Mouse (Mus musculus) thymus, adult 18-20 months (tissue): ENCODE data around the gene Nt5dc3.

Source experiments
- DNase-seq, 2 experiments: peaks; one replicate each; pipeline ENCODE4 v3.0.0; 2022; ENCODE audit warnings: mixed read lengths in 2 of 2

The Nt5dc3 gene

DNA sequence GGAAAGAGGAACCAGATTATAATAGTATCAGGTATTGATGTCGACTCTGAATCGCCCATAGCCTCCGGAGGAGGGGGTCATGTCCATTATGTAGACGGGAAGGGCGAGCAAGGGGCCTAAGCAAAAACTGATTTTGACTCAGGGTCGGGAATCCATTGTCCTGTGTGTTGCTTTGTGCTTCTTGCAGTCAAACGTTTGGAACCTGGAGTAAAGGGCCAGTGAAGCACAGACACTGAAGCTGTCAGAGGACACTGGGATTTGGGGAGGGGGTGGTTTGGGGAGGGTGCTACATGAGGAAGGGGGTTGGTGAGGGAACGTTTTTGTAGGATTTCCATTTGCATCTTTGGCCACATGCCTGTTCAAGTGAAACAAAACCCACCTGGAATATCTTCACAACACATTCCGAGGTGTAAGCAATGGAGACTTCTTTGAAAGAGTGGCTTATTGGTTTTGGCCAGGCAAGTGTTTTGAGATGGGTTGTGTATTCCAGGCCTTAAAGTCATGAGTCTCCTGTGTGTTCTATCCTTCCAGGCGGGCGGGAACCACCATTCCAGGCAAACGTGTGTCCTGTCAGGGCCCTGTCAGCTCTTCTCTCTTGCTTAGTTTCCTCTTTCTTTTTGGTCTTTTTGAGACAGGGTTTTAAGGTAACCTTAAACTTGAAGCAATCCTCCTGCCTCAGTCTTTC lies 1.2 kb downstream of the Nt5dc3 start:
- no peak for DNase-seq

DNA sequence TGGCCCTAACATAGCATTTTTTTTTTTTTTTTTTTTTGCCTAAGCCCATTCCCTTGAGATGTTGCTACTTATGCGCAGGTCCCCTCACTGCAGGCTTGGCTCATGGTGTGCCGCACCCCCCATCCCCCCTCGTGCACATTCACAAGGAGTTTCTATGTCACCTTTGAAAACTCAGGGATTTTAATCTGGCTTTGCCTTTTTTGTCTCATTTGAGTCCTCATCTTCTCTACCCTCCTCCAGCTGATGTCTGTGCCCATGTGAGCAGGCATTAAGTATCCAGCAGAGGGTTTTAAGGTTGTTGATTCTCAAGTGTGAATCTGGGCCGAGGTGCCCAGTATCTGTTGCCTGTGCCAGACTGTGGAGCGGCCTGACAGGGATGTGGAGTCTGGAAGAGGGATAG lies 2.8 kb downstream of the Nt5dc3 start:
- no peak for DNase-seq

DNA sequence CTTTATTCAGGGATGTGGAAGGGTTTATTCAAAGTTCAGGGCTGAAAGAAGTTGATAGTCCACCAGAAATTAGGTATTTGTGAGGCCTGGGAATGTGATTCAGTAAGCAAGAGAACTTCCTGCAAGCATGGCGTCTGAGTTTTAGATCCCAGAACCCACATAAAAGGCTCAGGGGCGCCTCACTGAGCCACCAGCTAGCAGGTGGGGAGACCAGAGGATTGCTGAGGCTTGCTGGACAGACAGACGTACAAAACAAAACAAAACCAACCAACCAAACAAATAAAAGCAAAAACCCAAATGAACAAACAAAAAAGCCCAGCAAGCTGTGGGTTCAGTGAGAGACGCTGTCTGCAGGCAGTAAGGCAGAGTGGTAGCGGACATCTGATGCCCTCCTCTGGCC lies 3.9 kb downstream of the Nt5dc3 start:
- DNase-seq: no peak

DNA sequence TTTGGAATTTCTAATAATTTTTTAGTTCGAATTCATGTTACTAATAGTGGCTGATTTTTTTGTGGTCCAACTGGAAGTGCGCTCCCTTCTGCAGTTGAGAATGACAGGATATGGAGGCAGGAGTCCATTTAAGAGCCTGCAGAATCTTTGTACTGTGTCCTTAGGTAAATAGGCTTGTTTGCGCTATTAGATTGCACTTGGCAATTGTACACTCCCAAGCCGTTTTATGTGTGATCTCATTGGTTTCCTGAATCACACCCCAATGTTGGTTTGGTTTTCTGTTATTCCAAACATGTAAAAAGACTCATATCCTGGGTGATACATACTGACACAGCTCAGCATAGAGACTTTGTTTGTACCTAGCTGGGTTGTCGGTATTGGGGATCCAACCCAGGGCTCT lies 4.8 kb downstream of the Nt5dc3 start:
- no peak for DNase-seq

DNA sequence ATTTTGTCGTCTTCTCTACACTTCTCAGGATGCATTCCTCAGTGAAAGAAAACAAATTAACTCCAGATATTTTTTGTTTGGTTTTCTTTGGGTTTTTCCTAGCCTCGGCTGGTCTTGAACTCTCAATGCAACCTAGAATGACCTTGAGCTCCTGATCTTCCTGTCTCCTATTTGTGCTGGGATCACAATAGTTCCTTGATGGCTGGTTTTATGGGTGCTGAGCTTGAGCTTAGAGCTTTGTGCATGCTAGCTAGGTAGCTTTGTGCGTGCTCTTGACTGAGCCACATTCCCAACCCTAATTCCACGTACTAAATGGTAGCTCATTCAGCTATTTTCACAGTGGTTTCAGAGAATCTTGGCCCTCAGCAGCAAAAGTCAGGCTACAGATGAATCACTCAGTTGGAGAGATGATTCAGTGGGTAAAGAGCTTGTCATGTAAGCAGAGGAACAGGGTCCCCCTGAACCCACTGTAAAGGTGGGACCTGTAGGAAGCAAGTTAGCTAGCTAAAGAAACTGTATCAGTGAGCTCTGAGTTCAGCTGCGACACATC lies 5.4 kb downstream of the Nt5dc3 start:
- no peak for DNase-seq

DNA sequence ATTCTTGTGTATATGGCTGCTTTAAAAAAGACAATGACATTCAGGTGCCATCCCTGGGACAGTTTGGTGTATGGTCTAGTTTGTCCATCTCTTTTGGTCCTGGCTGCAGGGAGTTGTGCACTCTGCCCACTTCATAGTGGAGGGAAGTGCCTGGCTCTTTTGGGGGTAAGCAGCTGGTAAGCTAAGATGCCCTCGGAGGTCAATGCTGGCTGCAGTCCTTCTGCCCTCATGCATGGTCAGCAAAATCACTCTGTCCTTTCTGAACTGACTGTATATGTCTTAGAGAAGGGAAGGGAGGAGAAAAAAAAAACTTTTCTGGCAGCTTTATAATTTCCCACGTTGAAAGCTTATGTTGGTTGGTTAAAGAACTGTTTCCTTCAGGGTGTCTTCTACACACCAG lies 6.6 kb downstream of the Nt5dc3 start:
- DNase-seq: no peak

DNA sequence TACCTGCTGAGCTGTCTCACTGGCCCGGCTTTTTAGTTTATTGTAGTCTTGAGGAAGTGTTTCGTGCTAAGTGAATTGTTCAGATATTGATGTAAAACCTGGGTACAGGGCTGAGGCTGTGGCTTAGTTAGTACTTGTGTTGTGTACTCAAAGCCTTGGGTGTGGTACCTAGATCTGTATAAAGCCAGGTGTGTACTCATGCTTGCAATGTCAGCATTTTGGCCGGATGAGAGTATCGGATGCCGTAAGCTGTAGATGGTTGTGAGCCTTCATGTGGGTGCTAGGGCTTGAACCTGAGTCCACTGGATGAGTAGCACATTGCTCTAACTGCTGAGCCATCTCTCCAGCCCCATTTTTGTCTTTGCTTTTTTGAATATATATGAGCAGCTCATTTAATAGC lies 7.3 kb downstream of the Nt5dc3 start:
- DNase-seq: no peak

DNA sequence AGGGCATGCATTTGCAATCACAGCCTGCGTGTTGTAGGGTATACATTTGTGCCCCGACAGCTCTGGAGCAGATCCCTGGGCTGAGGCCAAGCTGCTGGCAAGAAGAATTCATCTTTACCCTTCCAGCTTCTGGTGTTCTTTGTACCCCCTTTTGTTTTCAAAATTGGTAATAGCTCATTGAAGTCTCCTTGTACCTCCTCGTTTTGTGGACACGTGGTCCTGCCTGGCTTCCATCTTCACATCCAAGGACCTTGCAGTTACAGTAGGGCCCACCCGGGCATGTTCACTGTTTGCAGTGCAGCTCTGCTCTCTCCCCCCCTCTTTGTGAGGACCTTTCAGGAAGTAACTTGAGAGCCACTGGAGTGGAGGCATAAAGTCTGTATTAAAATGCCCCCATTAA lies 9.4 kb downstream of the Nt5dc3 start:
- no peak for DNase-seq

DNA sequence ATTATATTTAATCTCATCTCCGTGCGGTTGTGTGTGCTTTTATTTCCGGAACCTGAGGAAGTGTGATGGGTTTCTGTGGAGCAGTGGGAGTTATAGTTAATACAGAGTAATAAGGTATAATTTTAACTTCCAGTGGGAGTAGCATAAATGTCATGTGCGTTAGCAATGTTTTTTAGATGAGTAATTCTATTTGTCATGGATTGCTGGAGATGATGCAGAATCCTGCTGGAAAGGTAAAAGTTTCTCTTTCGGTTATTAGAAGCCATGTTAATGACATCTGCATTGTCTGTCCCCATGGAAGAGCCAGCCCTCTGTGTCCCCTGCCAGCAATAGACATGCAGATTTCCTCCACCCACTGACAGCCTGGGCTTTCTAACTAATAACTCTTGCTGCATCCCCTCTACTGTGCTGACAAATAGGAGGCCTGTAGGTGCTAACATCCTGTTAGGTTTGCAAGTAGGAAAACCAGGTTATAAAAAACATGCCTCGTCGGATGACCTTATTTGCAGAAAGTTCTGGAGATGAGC lies 10.4 kb downstream of the Nt5dc3 start:
- DNase-seq: no peak

DNA sequence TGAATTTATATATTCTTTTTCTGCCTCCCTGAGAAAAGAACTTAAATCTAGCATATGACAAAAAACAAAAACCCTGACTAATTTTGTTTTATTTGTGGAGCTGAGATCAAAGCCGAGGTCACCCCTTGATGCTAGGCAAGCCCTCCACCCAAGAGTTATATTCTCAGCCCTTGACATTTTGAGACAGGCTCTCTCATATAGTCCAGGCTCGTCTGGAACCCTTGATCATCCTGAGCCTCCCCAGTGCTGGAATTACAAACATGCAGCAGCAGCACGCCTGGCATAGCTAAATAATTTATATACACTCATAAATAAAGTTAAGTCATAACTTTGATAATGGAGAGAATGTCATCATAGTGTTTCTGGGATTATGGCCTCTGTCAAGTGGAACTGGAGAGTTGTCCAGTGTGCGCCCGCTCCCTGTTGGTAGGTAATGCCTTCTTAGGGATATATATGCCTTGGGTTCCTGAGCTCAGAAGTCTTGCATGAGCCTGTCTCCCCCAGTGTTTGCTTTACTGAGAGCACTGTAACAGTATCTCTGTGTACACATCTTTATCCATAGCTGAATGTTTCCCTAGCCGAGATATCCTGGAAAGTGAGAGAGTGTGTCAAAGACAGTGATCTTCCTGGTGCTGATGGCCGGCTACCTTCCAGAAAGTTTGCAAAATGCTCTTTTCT lies 12.8 kb downstream of the Nt5dc3 start:
- DNase-seq: no peak

DNA sequence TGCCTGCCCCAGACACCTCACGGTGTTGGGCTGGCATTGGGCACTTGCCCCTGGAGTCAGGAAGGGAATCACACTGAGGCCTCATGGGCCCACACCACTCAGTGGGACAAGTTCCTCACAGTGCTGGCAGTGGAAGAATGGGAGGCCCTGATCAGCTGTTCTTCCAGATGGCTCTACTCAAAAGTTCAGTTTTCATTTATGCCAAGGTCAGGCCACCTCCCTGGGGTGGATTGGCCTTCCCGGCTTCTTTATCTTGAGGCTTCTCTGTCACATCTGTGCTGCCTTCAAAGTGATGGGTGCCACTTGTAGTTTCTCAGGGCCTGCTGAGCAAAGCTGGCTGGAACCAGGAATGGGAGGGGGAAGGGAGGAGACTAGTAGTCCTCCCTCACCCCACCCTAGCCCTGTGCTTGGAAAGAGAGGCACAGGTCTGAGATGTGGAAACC lies 14.7 kb downstream of the Nt5dc3 start:
- no peak for DNase-seq

DNA sequence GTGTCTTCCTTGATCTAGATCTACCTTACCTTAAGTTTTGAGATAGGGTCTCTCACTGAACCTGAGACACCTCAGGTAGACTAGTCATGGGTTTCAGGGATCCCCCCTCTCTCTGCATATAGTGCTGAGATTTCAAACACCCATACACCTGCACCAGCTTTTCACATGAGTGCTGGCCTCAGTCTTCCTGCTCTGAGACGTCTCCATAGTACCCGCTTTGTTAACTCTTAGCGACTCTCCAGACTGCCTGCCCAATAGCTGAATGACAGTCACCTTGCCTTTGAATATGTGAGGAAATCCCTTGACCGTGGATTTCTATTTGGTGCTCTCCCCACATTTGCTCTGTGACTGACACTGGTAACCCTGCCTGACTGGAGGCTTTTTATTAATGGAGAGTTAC lies 15.4 kb downstream of the Nt5dc3 start:
- DNase-seq: no peak

DNA sequence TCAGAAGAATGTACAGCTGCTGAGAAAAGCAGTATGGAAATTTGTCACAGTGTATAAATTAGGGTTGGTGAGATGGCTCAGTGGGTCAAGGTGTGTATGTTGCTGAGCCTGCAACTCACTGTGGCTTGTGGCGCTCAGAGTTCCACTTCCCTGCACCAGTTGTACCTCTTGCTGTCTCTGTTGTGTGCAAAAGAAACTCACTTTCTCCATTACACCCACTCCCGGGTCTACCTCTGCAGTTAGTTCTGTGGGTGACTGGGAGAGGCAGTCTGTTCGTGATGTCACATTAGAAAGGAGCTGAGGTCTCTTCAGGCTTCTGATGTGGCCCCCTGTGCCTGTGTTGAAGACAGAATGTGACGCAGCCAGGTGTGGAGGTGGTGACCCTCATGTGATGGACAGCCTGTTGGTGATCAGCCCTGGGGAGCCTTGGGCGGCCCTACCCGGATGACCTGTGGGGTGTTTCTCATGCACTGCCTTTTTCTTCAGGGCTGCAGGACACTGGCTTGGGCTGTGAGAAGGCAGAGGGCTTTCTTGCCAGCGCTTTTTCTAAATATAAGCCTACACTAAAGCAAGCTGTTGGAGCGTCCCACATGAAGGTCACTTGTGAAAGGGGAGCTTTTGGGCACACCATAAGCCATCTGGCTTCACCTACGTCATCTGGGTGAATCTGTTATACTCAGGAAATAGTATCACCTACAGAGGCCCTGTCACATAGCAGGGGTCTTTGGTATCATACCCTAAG lies 16.2 kb downstream of the Nt5dc3 start:
- DNase-seq: no peak

DNA sequence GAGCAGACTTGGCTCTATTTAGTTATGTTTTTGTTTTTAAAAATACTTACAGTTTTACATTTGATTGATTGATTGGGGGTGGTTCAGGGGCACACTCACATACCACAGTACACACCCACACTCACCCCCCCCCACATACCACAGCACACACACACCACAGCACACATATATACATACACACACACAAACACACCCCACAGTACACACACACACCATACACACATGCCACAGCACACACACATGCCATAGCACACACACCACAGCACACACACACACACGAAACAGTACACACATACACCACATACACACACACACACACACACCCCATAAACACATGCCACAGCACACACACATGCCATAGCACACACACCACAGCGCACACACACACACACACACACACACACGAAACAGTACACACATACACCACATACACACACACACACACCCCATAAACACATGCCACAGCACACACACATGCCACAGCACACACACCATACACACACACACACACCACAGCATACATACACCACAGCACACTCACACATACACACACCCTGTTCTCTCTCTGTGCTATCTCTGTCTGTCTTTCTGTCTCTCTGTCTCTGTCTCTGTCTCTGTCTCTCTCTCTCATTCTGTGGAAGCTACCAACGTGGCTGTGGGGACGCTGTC lies 17.4 kb downstream of the Nt5dc3 start:
- DNase-seq: no peak

DNA sequence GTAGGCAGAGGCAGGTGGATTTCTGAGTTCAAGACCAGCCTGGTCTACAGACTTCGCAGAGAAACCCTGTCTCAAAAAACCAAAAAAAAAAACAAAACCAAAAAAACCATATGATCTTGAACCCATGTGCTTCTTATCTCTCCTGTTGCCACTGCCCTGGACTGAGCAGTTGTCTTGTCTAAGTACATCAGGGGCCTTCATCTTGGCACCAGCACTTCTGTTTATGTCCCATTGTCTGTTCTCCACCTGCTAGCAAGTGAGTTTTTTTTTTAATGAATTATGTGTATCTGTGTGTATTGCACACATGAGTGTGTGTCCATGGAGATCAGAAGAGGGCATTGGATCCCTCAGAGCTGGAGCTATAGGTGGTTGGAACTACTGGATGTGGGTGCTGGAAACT lies 28.6 kb downstream of the Nt5dc3 start:
- DNase-seq: no peak

DNA sequence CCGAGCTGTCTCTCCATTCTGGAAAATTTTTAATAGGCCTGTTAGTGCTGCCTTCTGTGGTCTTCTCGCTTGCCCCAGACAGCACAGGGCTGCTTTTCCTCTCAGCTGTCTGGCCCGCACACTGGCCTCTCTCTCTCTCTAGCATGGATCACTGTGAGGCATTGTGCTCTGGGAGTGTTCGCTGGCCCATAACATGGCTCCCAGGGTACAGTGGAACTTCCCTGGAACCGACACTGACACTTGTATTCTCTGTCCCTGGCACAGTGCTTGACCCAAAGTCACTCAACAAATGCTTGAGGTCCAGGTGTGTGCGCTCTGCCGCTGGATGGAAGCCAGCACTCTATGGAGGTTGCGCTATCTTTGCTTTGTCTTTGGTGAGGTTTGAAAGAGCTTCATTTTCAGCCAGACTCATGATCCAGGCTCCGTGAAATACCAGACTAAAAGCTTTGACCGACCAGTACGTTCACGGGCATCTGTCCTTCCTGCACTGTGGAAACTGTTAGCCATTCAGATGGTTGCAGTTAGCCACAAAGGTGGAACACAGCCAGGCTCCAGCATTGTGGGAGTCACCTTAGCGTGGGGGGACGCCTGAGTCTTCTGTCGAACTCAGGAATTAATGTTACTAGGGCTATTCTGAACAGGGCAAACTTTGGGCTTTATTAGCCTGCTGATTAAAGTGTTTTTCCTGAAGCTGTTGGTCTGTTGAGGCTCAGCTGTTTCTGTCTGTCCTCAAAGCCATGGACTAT lies 29.4 kb downstream of the Nt5dc3 start:
- DNase-seq: no peak

DNA sequence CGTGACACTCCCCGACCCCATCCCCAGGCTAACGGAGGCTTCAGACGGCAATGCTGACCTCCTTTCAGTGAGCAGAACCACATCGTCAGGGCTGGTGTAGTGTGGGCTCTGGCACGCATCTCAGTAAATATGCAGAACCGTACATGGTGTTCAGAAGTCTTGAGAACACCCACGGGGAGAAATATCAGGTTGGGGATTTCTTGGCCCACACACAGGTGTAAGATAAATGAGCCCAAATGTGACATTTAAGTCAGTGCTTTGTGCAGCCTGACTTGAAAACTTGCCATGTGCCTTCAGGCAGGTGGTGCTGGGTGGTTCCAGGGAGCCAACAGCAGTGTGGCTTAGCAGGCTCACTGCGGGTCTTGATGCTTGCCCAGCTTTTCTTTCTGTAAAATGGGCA lies 31.2 kb downstream of the Nt5dc3 start:
- no peak for DNase-seq

DNA sequence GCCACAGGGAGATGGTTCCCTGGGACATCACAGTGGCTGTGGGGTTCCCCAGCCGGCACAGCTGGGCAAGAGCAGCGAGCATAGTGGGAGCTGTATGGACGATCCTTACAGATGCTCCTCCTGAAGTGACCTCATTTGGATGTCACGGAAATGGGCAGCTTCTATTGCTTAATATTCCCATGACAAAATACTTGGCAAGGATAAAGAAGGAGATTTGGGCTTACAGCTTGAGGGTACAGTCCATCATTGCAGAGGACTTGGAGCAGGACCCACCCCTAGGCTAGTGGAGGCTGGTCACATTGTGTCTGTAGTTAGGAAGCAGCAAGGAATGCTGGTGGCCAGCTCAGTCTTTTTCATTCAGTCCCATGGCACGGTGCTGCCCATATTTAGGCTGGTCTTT lies 31.8 kb downstream of the Nt5dc3 start:
- no peak for DNase-seq

DNA sequence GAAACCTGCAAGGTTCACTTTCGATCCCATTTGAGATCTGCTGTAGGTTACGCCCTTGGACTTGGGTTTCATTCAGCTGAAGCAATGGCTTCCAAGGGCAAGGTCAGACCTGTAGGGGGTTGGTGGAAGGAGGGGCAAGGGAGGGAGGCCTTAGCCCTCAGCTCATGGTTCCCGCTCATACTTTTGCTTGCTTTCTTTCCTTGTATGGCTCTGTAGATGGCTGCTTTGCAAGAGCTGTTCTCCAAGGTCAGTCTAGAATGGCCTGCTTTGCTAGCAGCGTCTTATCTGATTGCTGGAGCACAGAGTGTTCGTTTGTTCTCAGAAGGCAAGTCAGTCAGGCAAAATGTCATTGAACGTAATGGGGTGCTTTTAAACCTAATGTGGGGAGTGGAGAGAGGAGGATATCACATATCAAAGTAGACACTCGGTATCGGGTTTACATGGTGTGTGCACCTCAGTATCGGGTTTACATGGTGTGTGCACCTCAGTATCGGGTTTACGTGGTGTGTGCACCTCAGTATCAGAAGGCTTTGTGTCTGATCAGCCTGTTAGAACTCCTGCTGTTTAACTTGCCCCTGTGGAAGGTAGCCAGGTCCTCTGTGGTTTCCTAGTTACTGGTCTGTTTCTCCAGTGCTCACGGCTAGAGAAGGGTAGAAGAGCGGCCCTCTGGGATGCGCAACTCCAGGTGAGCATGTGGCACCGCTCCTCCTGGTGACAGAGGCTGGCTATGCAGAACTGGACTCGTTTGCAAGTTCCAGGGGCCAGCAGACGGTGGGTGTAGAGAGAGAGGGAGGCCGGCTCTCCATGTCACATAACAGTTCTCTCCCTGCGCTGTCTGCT lies 35.7 kb downstream of the Nt5dc3 start:
- DNase-seq: no peak

DNA sequence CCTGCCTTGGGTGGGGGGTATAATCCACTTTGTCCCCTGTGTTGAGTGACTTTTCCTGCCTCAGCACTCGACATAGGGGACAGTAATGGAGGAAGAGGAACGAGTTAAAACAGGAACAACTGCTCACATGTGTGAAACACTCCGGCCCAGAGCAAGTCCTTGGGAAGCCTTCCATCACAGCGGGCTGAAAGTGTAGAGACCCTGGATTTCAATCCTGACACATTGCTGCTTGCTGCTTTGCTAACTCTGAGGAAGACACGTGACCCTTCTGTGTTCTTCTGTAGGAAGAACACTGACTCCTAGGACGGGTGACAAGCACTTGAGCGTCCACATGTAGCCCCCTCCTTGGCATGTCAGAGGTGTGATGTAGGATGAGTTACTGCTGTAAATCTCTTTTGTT lies 36.3 kb downstream of the Nt5dc3 start:
- DNase-seq: no peak

DNA sequence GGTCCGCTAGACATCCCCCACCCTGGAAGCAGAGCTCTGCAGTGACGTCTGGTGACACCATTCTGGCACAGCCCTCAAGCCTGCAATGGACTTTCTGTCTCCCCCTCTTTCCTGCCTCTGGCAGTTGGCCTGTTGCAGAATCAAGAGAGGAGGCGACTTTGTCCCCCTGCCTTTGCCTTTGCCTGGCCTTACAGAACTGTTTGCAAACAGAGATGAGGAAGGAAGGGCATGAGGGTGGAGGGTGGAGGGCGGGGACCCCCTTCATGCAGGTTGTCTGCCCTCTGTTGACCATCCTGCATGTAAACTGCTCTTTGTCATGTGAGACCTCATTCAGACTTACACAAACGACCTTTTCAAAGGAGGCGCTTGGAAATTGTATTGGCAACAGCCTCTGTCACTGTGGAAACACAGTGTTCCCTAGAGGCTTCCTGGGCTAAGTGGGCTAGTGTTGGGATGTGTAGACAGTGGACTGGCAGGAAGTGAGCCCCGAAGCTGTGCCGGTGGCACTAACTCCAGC lies 40.9 kb downstream of the Nt5dc3 start:
- DNase-seq: no peak
